Mouse (Mus musculus) limb, embryonic 10.5 days (tissue): ENCODE data around the gene Speer1. TPM values are rescaled to one million over a fixed set of nuclear protein-coding genes. Genes with fewer than 3 reads are reported as not detected.
"Not testable (repeated sequence)": the region's sequence is repeated elsewhere in the genome, so short reads cannot be mapped to it uniquely, and the experiment has no call there.

ENCODE experiments used
- DNase-seq: peaks from one replicate; pipeline ENCODE4 v3.0.0-alpha.2; 2017; ENCODE audit warnings: low spot score
- H3K27ac ChIP-seq: fragments of 300-500 bp; sonication (generic); 2 replicates; pipeline ENCODE4 v1.5.1; 2016; ENCODE audit warnings: mild to moderate bottlenecking
- H3K27me3 ChIP-seq: fragments of 300-500 bp; sonication (generic); 2 replicates; pipeline ENCODE4 v1.6.1; 2016; ENCODE audit warnings: low read depth, mild to moderate bottlenecking; ENCODE audit not compliant: poor library complexity, severe bottlenecking
- H3K36me3 ChIP-seq: fragments of 300-500 bp; sonication (generic); 2 replicates; pipeline ENCODE4 v1.6.1; 2016; ENCODE audit warnings: mild to moderate bottlenecking, moderate library complexity
- H3K4me1 ChIP-seq: fragments of 300-500 bp; sonication (generic); 2 replicates; pipeline ENCODE4 v1.6.1; 2016
- H3K4me3 ChIP-seq: fragments of 300-500 bp; sonication (generic); 2 replicates; pipeline ENCODE4 v1.5.1; 2016; ENCODE audit warnings: mild to moderate bottlenecking, moderate library complexity
- H3K9me3 ChIP-seq: fragments of 300-500 bp; sonication (generic); replicated peaks from 2 replicates; pipeline ENCODE4 v1.6.1; 2016; ENCODE audit warnings: mild to moderate bottlenecking
- WGBS: fragments of 180-500 bp; shearing (Covaris S2); methylation state at CpG from one replicate; pipeline ENCODE4 v1.1.7; 2016; 5-methylcytosine and 5-hydroxymethylcytosine counted together
- polyA plus RNA-seq: library from polyadenylated mRNA; unstranded; fragments of >200 nt; fragmentation: Nextera tagmentation; extraction: Ambion mirVana; gene quantifications from 2 replicates; pipeline ENCODE4 v1.2.1, GENCODE M21; 2016

Speer1 gene
- polyA plus RNA-seq: not detected in 2 replicates

- H3K4me3 ChIP-seq, DNase-seq, H3K9me3 ChIP-seq, H3K36me3 ChIP-seq, H3K27me3 ChIP-seq, H3K4me1 ChIP-seq, H3K27ac ChIP-seq: not testable (repeated sequence)
- WGBS: 70% methylated on average over 1 of the region's 4 CpGs
Measured at GRCm38 (mm10) chr5:11341216-11341615, at the start of gene Speer1. TSS of gene Speer1 (plus strand) at chr5:11341516.

Other genes with a start within 250 kb of the Speer1 start
- not detected in 2 replicates for gene Gm8879, start 213.9 kb upstream of the Speer1 start, polyA plus RNA-seq
- not detected in 2 replicates for gene Gm5861, start 158.4 kb upstream of the Speer1 start, polyA plus RNA-seq
- not detected in 2 replicates for gene Gm8890, start 85.5 kb upstream of the Speer1 start, polyA plus RNA-seq
- gene Gm8897, start 74.9 kb downstream of the Speer1 start, polyA plus RNA-seq: not detected in 2 replicates
- not detected in 2 replicates for gene Gm8906, start 161.2 kb downstream of the Speer1 start, polyA plus RNA-seq